Mouse (Mus musculus) forebrain, embryonic 16.5 days (tissue): ENCODE measurements around the gene Neb. TPM values are rescaled to one million over a fixed set of nuclear protein-coding genes. Genes with fewer than 3 reads are reported as not detected.
"Not testable (repeated sequence)": the region's sequence is repeated elsewhere in the genome, so short reads cannot be mapped to it uniquely, and the experiment has no call there.

Source experiments
- ATAC-seq: fragments of 200-750 bp; cut with Nextera tagmentation; 2 replicates; pipeline ENCODE4 v1.8.0; 2017; ENCODE audit warnings: mild to moderate bottlenecking, moderate library complexity
- H3K27ac ChIP-seq: fragments of 300-500 bp; sonication (generic); 2 replicates; pipeline ENCODE4 v1.5.1; 2014; ENCODE audit warnings: low read length, control low read depth
- H3K27me3 ChIP-seq: fragments of 300-500 bp; sonication (generic); replicated peaks from 2 replicates; pipeline ENCODE4 v1.6.1; 2014; ENCODE audit warnings: low read length; ENCODE audit not compliant: control insufficient read depth, insufficient read depth
- H3K36me3 ChIP-seq: fragments of 300-500 bp; sonication (generic); 2 replicates; pipeline ENCODE4 v1.6.1; 2014; ENCODE audit not compliant: control insufficient read depth, insufficient read depth
- H3K4me1 ChIP-seq: fragments of 300-500 bp; sonication (generic); replicated peaks from 2 replicates; pipeline ENCODE4 v1.6.1; 2014; ENCODE audit warnings: low read length; ENCODE audit not compliant: control insufficient read depth, insufficient read depth
- H3K4me2 ChIP-seq: fragments of 300-500 bp; sonication (generic); 2 replicates; pipeline ENCODE4 v1.6.1; 2014; ENCODE audit warnings: mild to moderate bottlenecking, low read length, control low read depth
- H3K4me3 ChIP-seq: fragments of 300-500 bp; sonication (generic); replicated peaks from 2 replicates; pipeline ENCODE4 v1.5.1; 2014; ENCODE audit warnings: mild to moderate bottlenecking, low read length, control low read depth
- H3K9ac ChIP-seq: fragments of 300-500 bp; sonication (generic); replicated peaks from 2 replicates; pipeline ENCODE4 v1.6.1; 2014; ENCODE audit warnings: low read depth, low read length, control low read depth
- H3K9me3 ChIP-seq: fragments of 300-500 bp; sonication (generic); 2 replicates; pipeline ENCODE4 v1.6.1; 2016; ENCODE audit warnings: low read length; ENCODE audit not compliant: control insufficient read depth
- WGBS: fragments of 180-500 bp; shearing (Covaris S2); extraction: QIAGEN DNeasy Blood & Tissue Kit; methylation state at CpG from one replicate; pipeline ENCODE4 v1.1.7; 2014; 5-methylcytosine and 5-hydroxymethylcytosine counted together
- microRNA-seq: library from miRNA; unstranded; fragments of <30 nt; microRNA quantifications from one replicate; pipeline ENCODE4, GENCODE M21; 2017
- polyA plus RNA-seq: library from polyadenylated mRNA; unstranded; fragments of >200 nt; fragmentation: Nextera tagmentation; extraction: Ambion mirVana; gene quantifications from 2 replicates; pipeline ENCODE4 v1.2.1, GENCODE M21; 2015

Gene Neb
- polyA plus RNA-seq, 1 experiment from 2014 or later: 6.4 TPM

DNA sequence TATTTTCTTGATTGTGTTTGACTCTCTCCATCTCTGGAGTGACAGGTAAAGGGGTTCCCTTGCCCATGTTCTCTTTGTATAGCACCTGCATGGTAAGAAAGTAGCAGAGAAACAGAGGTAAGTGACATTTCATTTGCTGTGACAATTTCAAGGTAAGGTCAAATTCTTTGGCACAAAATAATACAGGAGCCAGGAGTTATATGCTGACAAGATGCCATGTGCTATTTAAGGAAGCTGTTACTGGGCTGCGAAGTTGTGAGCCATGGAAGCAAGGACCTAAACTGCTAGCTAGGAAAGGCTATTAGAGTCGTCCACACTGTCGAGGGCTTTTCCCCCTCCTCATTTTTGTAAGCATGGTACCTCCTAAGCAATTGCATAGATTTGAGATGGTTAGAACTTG lies 225.2 kb downstream of the Neb start:
- no peaks in the 10 kb centered on the region for H3K4me1 ChIP-seq
- no peaks in the 10 kb centered on the region for H3K27me3 ChIP-seq
- H3K4me3 ChIP-seq: no peak overlapping the region
- no peak overlapping the region for H3K4me2 ChIP-seq
- H3K9me3 ChIP-seq: no peaks in the 10 kb centered on the region
- WGBS: 87% methylated on average over 3 of the region's 3 CpGs
- no peak for ATAC-seq
- no peaks in the 10 kb centered on the region for H3K36me3 ChIP-seq
- no peak overlapping the region for H3K27ac ChIP-seq
- H3K9ac ChIP-seq: no peak overlapping the region

DNA sequence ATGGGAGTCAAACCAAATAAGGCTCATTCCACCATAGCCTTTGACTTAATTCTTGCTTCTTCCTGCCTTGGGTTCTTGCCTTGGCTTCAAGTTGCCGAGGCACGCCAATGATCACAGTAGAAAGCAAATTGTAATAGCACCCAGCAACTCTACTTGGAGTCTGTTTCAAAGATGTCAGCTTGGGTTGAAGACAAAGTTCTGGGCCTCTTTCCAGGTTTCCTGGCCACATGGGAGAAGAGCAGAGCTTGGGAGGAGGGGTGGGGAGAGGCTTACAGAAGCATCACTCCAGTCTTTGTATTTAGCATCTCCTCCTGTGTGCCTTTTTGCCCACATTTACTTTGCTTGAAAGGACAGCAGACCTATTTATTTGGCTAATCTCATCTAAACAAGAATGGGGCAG lies 244.9 kb downstream of the Neb start:
- ATAC-seq: no peak
- H3K4me3 ChIP-seq: no peak overlapping the region
- H3K4me2 ChIP-seq: no peak overlapping the region
- H3K4me1 ChIP-seq: no peaks in the 10 kb centered on the region
- no peaks in the 10 kb centered on the region for H3K9me3 ChIP-seq
- H3K9ac ChIP-seq: no peak overlapping the region
- no peak overlapping the region for H3K27ac ChIP-seq
- WGBS: 84% methylated on average over 2 of the region's 2 CpGs
- no peaks in the 10 kb centered on the region for H3K27me3 ChIP-seq
- H3K36me3 ChIP-seq: 0 out of 2 replicates have a peak, but pooled peaks cover 2% of the 10 kb centered on the region

DNA sequence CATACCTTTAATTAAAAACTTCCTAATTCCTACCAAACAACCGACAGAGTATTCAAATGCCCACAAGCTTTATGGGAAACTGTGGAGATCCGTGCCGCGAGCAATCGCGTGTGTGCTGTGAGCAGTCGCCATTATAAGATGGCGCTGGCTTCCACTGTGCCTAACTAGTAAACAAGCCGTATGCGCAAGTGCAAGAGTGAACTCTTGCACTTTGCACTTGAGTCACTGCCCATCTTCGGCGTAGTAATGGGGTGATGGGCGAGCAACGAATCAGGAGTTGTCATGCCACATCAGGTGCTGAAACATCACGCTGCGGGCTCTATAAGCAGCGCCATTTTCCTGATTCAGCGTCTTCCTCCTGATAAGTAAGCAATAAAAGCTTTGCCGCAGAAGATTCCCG lies 246.9 kb downstream of the Neb start:
- not testable (repeated sequence) for H3K9me3 ChIP-seq, H3K9ac ChIP-seq, H3K27ac ChIP-seq, H3K4me3 ChIP-seq, ATAC-seq, H3K4me2 ChIP-seq, H3K27me3 ChIP-seq, H3K4me1 ChIP-seq, H3K36me3 ChIP-seq
- 98% methylated on average over 20 of the region's 20 CpGs for WGBS

DNA sequence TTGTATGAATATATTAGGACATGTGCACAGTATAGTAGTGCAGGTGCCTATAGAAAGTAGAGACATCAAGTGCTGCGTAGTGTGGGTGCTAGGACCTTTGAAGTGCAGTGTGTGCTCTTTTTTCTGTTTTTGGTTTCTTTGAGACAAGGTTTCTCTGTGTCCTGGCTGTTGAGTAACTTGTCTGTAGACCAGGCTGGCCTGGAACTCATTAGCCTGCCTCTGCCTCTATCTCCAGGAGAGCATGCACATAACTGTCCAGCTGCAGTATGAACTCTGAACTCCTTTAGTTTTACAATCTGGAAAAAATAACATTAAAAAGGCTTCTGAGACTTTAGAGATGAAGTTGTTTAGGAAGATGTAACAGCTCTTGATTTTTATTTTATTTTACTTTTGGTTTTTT lies 264.2 kb downstream of the Neb start:
- H3K9me3 ChIP-seq: no peaks in the 10 kb centered on the region
- no peak for ATAC-seq
- WGBS: 96% methylated on average over 1 of the region's 1 CpGs
- H3K4me1 ChIP-seq: no peaks in the 10 kb centered on the region
- no peaks in the 10 kb centered on the region for H3K27me3 ChIP-seq
- H3K27ac ChIP-seq: no peak overlapping the region
- H3K36me3 ChIP-seq: peaks cover 41% of the 10 kb centered on the region
- no peak overlapping the region for H3K4me2 ChIP-seq
- no peak overlapping the region for H3K4me3 ChIP-seq
- H3K9ac ChIP-seq: no peak overlapping the region

Small RNAs within 50 kb of the gene (microRNA-seq; reads per million reads assigned to microRNA genes)
- not detected for gene Gm22095

Other genes starting within 250 kb of the Neb start
- gene Arl5a, start 46.4 kb upstream of the Neb start, polyA plus RNA-seq: 50.6 and 56.9 TPM in 2 replicates